Mouse (Mus musculus) liver, embryonic 14.5 days (tissue): ENCODE results near the gene Was. TPM values are rescaled to one million over a fixed set of nuclear protein-coding genes. Genes with fewer than 3 reads are reported as not detected.
A peak's percentile ranks its signal among the peaks of the same experiment; 100 is the strongest.
"Not testable (repeated sequence)": the region's sequence is repeated elsewhere in the genome, so short reads cannot be mapped to it uniquely, and the experiment has no call there.

Source experiments
- ATAC-seq: fragments of 200-750 bp; cut with Nextera tagmentation; 2 replicates; pipeline ENCODE4 v1.8.0; 2017; ENCODE audit warnings: moderate number of reproducible peaks, mild to moderate bottlenecking, moderate library complexity; ENCODE audit not compliant: insufficient read depth
- DNase-seq, 3 experiments: peaks; one replicate each; pipeline ENCODE4 v3.0.0-alpha.2; 2012 to 2013; ENCODE audit warnings: low read depth in 3 of 3, low spot score in 3 of 3
- H3K27ac ChIP-seq: fragments of 300-500 bp; sonication (generic); 2 replicates; pipeline ENCODE4 v1.5.1; 2014; ENCODE audit warnings: moderate library complexity, mild to moderate bottlenecking, control low read depth, inconsistent platforms
- H3K27me3 ChIP-seq: fragments of 300-500 bp; sonication (generic); 2 replicates; pipeline ENCODE4 v1.6.1; 2014; ENCODE audit warnings: mild to moderate bottlenecking, low read length, moderate library complexity; ENCODE audit not compliant: control insufficient read depth, insufficient read depth
- H3K36me3 ChIP-seq: fragments of 300-500 bp; sonication (generic); replicated peaks from 2 replicates; pipeline ENCODE4 v1.6.1; 2014; ENCODE audit warnings: low read depth; ENCODE audit not compliant: control insufficient read depth, insufficient read depth
- H3K4me1 ChIP-seq, 2 experiments: fragments of 200-500 bp in 1 of 2; fragments of 300-500 bp in 1 of 2; sonication (generic) in 1 of 2; replicated peaks; 2 replicates each; pipeline ENCODE4 v1.6.1; 2012 to 2014; ENCODE audit warnings: antibody characterized with exemption in 1 of 2, inconsistent platforms in 1 of 2, low read length in 1 of 2; ENCODE audit not compliant: control insufficient read depth in 2 of 2, insufficient read depth in 2 of 2
- H3K4me2 ChIP-seq: fragments of 300-500 bp; sonication (generic); 2 replicates; pipeline ENCODE4 v1.6.1; 2014; ENCODE audit warnings: low read depth, mild to moderate bottlenecking, control low read depth, moderate library complexity
- H3K4me3 ChIP-seq, 2 experiments: fragments of 200-500 bp in 1 of 2; fragments of 300-500 bp in 1 of 2; sonication (generic) in 1 of 2; 2 replicates each; pipeline ENCODE4 v1.5.1; 2012 to 2014; ENCODE audit warnings: low read depth in 2 of 2, low read length in 2 of 2, mild to moderate bottlenecking in 2 of 2, control low read depth in 1 of 2, inconsistent platforms in 1 of 2, moderate library complexity in 1 of 2; ENCODE audit not compliant: insufficient read depth in 1 of 2
- H3K9ac ChIP-seq: fragments of 300-500 bp; sonication (generic); replicated peaks from 2 replicates; pipeline ENCODE4 v1.6.1; 2014; ENCODE audit warnings: mild to moderate bottlenecking, control low read depth, moderate library complexity
- H3K9me3 ChIP-seq: fragments of 300-500 bp; sonication (generic); 2 replicates; pipeline ENCODE4 v1.6.1; 2016; ENCODE audit warnings: low read length, mixed read lengths; ENCODE audit not compliant: control insufficient read depth
- CTCF ChIP-seq: IDR thresholded peaks from 2 replicates; pipeline ENCODE4 v1.5.1; 2016; ENCODE audit warnings: antibody characterized with exemption, low read depth, control low read depth
- EP300 ChIP-seq: IDR thresholded peaks from 2 replicates; pipeline ENCODE4 v1.6.1; 2016; ENCODE audit warnings: antibody characterized with exemption, low read depth
- WGBS: fragments of 180-500 bp; shearing (Covaris S2); extraction: QIAGEN DNeasy Blood & Tissue Kit; methylation state at CpG from one replicate; pipeline ENCODE4 v1.1.7; 2014; ENCODE audit not compliant: insufficient replicate concordance; 5-methylcytosine and 5-hydroxymethylcytosine counted together
- polyA plus RNA-seq, 2 experiments: library from polyadenylated mRNA; depleted of rRNA in 1 of 2; stranded (reverse) in 1 of 2; unstranded in 1 of 2; fragments of >200 nt; fragmentation: Nextera tagmentation in 1 of 2; extraction: Ambion mirVana in 1 of 2; gene quantifications; 2 replicates each; pipeline versions ENCODE4 v1.2.1 to v1.2.3; 2012 to 2014

Was gene
- polyA plus RNA-seq, 2 experiments: 3.5 to 10.0 TPM

- Histone ChIP-seq H3K27ac (peak overlapping the region; percentile 88), H3K27me3 (no peaks in the 10 kb centered on the region), H3K4me3 (peak overlapping the region; percentile 53 to 73), H3K4me1 (peaks cover 7 to 10% of the 10 kb centered on the region in 2 experiments; a peak in 3 of 4 replicates), H3K4me2 (peak overlapping the region; percentile 80), H3K36me3 (peaks cover 13% of the 10 kb centered on the region), H3K9me3 (no peaks in the 10 kb centered on the region), H3K9ac (peak overlapping the region; percentile 55)
- DNase-seq (no peak), ATAC-seq (peak; percentile 23; the same call in 1 of the 2 replicates)
- 27% methylated on average over 3 of the region's 3 CpGs for WGBS
- TF ChIP-seq CTCF (no peak), EP300 (no peak)
These were observed 15.2 kb downstream of the Was start for GRCm38 (mm10) chrX:8075104-8075503.

DNA sequence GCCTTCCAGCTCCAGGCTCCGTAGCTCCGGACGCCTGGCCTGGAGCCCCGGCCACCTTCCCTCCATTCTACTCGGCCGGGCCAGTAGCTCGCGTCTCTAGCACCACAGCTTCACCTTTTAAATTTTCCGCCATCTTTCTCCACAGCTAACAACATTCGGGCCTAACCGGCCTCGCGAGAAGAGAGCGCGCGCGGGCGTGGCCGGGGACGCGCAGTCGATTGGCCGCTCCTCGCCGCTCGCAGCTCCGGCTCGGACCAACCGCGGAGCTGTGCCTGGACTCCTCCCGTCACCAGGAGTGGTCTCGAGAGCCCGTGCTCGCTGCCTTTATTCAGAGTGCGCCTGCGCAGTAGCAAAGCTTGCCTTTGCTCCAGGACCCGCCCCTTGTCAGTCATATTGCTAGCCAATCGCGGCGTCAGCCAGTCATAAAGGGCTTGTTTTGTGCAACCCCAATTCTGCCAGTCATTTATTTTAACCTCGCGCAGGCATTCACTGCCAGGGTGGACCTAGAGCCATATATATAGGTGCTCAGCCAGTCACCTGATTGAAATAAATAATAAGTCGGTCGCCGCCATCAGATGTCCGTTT, 15.8 kb downstream of the Was start, which contains the start of gene Suv39h1:
Gene Suv39h1 (minus strand): TSS at position 331 of the 585 bp plus-strand sequence.
- Histone ChIP-seq H3K4me3 (peak within 1 kb of the TSS; percentile 83 to 87), H3K27ac (peak within 1 kb of the TSS; percentile 88), H3K9ac (peak within 1 kb of the TSS; percentile 85), H3K27me3 (no peaks in the 10 kb centered on the region), H3K9me3 (no peaks in the 10 kb centered on the region), H3K4me1 (peaks cover 7 to 10% of the 10 kb centered on the region in 2 experiments; a peak in 3 of 4 replicates), H3K36me3 (peaks cover 15% of the 10 kb centered on the region), H3K4me2 (peak within 1 kb of the TSS; percentile 80)
- ATAC-seq (peak; percentile 98), DNase-seq (peak; percentile 92 to 93 (median 93))
- TF ChIP-seq CTCF (no peak), EP300 (peak; percentile 49; the same call in 1 of the 2 replicates)
- WGBS: 12% methylated on average over 46 of the region's 46 CpGs

DNA sequence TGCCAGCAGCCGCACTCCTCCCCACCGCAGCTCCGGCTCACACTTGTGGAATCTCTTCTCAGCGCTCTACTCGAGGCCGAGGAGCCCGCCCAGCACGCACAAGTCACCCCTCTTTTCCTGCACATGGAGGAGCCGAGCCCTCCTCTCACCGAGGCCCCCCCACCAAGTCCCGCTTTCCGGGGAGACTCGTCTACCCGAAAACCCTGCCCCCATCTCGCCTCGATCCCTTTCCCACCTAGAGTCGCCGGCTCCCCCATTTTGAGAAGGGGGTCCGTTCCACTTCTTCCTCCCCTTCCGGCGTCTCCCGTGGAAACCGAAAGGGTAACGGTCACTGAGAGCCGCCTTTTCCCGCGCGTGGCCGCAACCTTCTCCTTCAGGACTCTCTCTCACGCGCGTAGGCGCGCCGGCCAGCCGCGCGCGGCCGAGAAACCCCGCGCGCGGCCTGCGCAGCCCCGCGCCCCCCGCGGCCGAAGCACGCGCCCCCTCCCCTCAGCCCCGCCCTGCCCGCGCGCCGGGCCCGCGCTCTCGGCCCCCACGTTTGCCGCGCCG, 16.3 kb downstream of the Was start:
- H3K9ac ChIP-seq: peak overlapping the region; percentile 85
- 13% methylated on average over 57 of the region's 64 CpGs for WGBS
- H3K4me3 ChIP-seq: peak overlapping the region; percentile 83 to 87
- no peak for TF ChIP-seq EP300
- no peak for TF ChIP-seq CTCF
- H3K4me1 ChIP-seq: peaks cover 7 to 10% of the 10 kb centered on the region in 2 experiments; a peak in 3 of 4 replicates
- H3K4me2 ChIP-seq: peak overlapping the region; percentile 61
- H3K27ac ChIP-seq: peak overlapping the region; percentile 71
- peak; percentile 55 for ATAC-seq
- no peaks in the 10 kb centered on the region for H3K9me3 ChIP-seq
- H3K27me3 ChIP-seq: no peaks in the 10 kb centered on the region
- DNase-seq: no peak
- H3K36me3 ChIP-seq: peaks cover 18% of the 10 kb centered on the region

GRCm38 (mm10) chrX:8069166-8069565, 21.1 kb downstream of the Was start:
- no peak overlapping the region for H3K27ac ChIP-seq
- H3K9me3 ChIP-seq: no peaks in the 10 kb centered on the region
- no peak for TF ChIP-seq EP300
- no peak overlapping the region for H3K4me2 ChIP-seq
- DNase-seq: no peak
- H3K36me3 ChIP-seq: peaks cover 29% of the 10 kb centered on the region
- ATAC-seq: no peak
- no peaks in the 10 kb centered on the region for H3K27me3 ChIP-seq
- 76% methylated on average over 1 of the region's 1 CpGs for WGBS
- H3K9ac ChIP-seq: no peak overlapping the region
- peaks cover 0 to 4% of the 10 kb centered on the region in 2 experiments; a peak in 1 of 4 replicates for H3K4me1 ChIP-seq
- H3K4me3 ChIP-seq: no peak overlapping the region

DNA sequence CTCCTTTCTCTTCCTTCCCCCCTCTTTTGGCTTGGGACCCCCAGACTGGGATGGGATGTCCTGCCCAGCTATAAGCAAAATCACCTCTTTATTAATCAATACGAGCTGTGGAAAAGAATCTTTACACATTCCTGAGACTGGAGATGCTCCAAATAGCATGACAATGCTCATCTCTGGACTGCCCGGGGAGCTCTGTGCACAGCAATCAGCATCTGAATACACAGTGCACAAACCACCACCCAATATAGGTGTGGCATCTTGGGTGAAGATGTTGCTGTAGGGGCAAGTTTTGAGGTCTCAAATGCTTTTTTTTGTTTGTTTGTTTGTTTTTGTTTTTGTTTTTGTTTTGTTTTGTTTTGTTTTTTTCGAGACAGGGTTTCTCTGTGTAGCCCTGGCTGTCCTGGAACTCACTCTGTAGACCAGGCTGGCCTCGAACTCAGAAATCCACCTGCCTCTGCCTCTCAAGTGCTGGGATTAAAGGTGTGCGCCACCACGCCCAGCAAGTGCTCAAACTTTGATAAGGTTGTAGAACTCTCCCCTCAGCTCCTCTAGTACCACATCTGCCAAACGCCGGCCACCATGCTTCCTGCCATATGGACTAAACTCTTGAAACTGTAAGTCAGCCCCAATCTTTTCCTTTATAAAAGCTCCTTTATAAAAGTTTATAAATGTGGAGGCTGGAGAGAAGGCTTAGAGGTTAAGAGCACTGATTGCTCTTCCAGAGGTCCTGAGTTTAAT, 39.1 kb downstream of the Was start:
- H3K27me3 ChIP-seq, H3K9ac ChIP-seq, H3K27ac ChIP-seq, H3K9me3 ChIP-seq, H3K4me2 ChIP-seq, DNase-seq, H3K4me3 ChIP-seq, ATAC-seq, H3K36me3 ChIP-seq, H3K4me1 ChIP-seq: not testable (repeated sequence)
- WGBS: 64% methylated on average over 7 of the region's 8 CpGs
